Mouse (Mus musculus): Measurements from ENCODE around the gene Clec9a.

Clec9a gene

DNA sequence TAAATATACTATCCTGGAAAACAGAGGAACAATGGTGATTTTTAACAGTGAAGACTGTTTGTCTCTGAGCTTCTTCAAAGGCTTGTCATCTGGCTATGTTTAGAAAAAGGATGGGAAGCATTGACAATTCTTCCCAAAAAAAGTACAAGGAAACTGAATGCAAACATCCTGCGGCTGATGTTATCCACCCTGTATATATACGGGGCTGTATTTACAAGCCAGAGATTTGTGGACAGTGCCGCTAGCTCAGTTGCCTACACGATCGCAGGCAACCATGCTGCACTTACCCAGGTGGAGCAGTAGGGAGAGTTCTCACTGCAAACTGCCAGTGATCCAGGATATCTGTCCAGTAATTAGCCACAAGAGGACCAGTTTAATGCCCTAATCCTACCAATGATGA lies 16.6 kb downstream of the Clec9a start:
- no peak for DNase-seq

DNA sequence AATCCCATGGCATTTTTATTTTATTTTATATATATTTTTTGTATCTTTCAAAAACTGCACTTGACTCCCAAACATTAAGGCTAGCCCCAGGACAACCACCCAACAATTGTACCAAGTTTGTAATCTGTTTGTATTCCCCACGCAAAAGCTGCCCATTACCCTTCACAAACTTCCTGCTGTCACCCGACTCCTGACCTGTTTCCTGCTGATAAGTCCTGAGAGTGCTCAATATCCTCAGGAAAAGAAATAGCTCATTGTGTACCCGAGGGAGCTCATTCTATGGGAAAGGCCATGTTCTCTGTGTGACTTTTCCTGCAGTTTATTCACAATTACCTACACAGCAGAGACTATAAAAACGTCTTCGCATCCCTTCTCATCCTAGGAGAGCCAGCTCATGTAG lies 17.1 kb downstream of the Clec9a start:
- no peak for DNase-seq

DNA sequence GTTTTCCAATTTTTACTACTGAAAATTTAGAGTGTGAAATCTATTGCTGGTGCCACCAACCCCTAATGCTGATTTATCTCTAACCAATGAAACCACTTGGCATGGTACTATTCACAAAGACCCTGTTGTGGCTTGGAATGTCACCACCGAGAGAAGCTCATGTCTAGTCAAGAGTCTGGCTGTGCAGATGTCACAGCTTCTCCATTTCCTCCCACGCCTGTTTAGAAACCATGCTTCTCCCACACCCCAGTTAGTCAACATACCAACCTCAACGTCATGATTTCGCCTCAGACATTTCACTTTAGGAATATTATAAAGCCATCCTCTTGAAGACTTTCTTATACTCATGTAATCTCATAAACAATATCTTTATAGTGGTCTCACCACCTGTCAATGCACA lies 18.6 kb downstream of the Clec9a start:
- DNase-seq: no peak

DNA sequence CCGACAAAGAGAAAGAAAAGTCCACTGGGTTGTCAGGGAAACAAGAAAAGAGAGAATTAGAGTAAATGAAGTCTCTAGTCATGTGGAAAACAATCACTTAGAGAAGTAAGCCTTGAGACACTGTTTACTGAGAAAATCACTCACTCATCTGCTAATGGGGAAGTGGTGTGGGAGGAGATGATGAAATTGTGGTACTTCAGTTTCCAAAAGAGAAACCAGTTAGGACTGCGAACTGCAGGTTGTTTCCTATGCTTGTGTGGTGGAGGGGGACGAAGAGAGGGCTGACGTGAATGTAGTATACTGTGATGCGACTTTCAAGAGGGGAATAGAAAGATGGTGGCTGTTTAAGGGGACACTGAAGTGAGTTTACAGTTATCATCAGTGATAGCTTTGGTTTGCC lies 25.6 kb downstream of the Clec9a start:
- DNase-seq: no peak

DNA sequence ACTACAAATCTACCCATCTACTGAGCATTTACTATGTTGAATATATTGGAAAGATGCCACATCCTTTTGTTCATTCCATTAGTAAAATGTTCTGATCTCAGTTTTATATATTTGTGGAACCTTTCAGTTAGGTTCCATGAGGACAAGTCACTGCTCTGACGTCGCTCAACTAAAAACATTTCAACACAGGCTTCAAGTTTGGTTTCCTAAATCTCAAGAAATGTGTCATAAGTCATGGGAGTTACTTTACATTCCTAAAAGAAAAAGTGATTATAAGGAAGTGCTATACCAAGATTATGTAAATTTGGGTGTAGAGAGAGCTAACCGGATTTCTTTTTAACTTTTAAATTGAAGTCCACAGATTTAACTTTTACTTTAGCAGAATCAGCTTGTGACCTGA lies 27.4 kb downstream of the Clec9a start:
- no peak for DNase-seq

DNA sequence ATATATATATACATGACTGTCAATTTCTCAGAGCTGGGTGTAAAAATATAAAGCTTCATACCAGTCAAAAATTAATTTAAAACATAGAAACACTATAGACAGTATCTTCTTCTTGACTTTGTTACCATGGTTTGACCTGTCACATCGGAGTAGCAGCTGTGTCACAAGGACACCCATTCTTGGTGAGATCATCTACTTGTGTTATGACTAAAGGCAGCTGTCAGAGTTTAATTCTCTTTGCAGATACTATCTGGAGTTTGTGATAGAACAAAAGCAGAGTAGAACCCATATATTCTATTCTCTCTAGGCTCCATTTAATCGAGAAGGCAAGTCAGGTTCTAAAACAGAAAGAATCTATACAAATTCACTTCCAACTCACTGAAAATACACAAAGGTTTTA lies 29.4 kb downstream of the Clec9a start:
- no peak for DNase-seq

DNA sequence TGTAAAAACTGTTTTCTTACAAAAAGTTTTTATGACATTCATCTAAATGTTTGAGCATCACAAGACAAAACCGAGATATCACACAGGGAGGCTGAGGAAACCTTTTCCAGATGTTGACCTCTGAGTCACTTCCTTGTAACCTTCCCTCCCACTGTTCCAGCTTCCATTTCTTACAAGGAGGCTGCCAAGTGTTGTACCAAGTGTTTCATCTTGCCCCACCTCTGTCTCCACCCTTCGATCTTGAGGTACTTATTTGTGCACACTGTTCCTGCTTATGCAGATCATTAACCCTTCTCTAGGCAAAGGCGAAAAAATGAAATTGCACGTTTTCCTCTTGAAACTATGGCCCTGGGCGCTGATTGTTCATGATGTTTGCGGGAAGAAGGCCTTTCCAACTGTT lies 41.1 kb downstream of the Clec9a start:
- DNase-seq: no peak

DNA sequence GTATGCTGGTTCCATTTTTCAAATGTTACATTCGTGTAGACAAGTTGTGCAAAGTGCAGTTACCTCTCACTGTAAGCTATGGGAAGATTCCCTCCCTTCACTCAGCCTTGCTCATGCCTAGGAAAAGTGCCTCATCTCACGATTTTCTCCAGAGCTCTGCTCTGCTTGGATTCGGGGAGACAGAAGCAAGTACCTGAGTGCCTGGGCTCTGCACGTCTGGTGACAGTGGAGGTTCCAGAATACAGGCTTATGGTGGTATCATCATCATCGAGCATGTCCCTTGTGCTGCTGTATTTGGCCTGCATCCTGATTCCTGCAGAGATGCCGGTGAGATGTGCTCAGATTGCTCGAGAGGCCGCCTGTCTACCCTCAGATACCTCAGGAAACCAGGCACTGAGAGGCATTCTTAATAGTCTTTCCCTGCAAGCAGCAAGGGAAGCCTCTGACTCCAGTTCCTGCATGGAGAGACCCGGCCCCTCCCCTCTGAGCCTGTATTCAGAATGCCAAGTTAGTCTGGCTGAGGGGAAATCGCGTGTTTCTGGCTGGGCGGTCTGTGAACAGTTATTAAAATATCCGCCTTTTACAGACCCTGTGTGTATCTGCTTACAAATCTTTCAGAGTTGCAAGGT lies 42.9 kb downstream of the Clec9a start, which contains the start of gene Clec1a:
Gene Clec1a, minus strand, starts transcription at position 590 of the 629 bp plus-strand sequence.
- no peak for DNase-seq

DNA sequence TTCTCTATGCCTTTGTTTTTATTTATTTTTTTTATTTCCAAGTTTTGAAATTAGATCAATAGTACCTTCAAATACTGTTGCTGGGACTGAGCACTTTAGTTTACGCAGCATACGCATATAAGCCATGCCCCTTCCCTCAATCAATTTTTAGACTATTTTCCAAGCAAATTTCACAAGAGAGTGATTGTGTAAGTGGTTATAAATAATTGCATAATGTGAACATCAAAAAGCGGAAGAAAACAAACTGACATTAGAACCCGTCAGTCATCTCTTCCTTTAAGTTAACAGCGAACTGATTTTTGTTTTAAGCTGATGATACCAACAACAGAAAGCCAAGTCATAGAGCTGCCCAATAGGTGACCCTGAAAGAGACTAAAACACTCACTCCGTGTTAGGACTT lies 62.7 kb downstream of the Clec9a start:
- DNase-seq: no peak

DNA sequence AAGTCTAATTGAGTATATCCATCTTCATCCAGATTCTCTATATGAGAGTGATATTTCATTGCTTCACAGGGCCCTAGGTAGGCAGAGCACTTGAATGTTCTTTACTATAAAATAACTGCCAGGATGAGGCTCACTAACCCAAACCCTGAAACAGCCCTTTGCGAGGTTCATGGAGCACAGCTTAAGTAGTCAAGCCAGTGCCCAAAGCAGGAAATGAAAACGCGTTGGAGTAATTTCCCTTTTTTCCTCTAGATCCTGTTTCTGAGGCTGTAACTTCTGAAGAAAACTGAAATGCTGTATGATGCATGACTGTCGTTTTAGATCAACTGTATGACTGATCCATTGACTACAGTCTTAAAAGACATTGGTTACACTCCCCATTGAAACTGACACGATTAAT lies 64.0 kb downstream of the Clec9a start:
- DNase-seq: no peak
